Mouse (Mus musculus): ENCODE data around the gene Ffar1.

- no peak for TF ChIP-seq EP300 (IDR thresholded peaks at IDR 0.05; ENCODE audit: low read depth)
- no peak for TF ChIP-seq CTCF (IDR thresholded peaks at IDR 0.05; ENCODE audit: low read depth)
Observed at GRCm38 (mm10) chr7:30863386-30863785, 2.0 kb upstream of the Ffar1 start.

Data from liver, embryonic 14.5 days (tissue).